Mouse (Mus musculus) frontal cortex, postnatal 10 days (tissue): ENCODE measurements at regions not wholly inside any gene's neighbourhood (a gene's known extent, or its start where the extent isn't known, plus 50 kb on each side); places are given as distances from the start of the nearest gene placed in this dataset.
A peak's percentile ranks its signal among the peaks of the same experiment; 100 is the strongest.
"Not testable (repeated sequence)": the region's sequence is repeated elsewhere in the genome, so short reads cannot be mapped to it uniquely, and the experiment has no call there.

Experiments
- DNase-seq, 2 experiments: peaks; one replicate each; pipeline ENCODE4 v3.0.0; 2022; ENCODE audit warnings: low spot score in 2 of 2, mixed read lengths in 1 of 2

DNA sequence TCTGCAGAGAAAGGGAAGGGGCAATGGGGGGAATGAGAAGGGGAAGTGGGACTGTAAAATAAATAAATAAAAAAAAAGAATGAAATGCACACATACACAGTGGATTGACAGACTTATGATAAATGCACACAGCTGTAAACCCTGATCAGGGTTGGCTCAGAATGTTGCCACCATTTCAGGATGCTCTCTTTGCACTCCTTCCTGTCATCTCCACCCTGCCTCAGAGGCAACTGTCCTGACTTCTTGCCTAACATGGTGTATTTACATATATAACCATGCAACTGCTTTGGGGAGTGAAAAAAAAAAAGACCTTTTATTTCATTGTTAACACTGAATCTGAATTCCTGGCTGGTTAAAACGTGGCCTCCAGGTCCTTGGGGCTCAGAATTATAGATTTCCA lies 149.4 kb downstream of the Kcnrg start:
- DNase-seq, result no peak

DNA sequence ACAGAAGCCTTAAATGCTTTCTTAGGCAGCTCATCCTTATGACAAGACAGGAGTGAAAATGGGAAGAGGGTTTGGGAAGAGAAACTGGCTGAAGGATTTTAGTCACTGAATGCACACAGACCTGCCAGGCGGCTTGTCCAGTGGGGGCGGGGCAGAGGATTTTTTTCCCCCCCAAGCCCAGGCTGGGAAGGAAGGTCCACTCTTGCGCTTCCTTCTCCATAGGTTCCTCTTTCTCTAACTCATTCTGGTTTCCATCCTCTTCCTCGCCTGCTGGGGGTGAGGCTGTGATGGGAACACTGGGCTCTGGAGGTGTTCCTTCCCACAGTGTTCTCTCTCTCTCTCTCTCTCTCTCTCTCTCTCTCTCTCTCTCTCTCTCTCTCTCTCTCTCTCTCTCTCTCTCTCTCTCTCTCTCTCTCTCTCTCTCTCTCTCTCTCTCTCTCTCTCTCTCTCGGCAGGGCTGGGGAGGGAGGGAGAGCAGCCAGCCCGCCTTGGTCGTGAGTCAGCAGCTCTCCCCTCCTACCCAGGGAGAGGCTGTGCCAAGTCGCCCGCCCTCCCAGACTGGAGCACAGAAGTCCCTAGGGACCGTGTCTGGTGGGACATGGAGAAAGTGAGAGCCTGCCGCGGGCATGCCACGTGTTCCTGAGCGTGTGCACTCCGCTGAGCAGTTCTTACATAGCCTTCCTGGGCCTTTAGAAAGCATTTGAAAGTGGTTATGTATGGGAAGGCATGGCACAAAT lies 150.0 kb downstream of the Kcnrg start:
- DNase-seq, result peak; percentile 60 to 71

DNA sequence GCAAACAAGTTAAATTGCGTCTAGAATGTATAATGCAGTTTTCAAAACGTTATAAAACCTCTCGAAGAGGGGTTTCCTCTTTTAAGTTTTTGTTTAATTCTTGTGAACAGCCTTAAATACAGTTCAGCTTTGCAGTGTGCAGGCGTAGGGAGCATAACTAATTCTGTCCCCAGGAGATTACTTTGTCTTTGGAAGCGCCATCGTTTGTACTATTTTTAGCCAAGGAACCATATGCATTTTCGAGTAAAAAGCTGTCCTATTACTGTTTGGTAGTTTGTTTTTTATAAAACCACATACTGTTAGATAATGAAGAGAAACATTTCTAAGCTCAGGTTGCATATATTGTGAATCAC lies 150.5 kb downstream of the Kcnrg start:
- DNase-seq, result no peak

DNA sequence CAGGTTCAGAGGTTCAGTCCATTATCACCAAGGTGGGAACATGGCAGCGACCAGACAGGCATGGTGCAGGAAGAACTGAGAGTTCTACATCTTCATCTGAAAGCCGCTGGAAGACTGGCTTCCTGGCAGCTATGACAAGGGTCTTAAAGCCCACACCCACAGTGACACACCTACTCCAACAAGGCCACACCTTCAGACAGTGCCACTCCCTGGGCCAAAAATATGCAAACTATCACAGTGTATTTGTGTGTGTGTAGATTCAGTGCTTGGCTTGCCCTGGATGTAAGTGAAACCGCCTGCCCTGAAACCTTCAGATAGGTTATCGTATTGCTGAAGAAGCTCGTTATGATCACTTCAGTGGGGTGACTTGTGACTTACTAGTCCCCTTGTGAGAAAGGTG lies 151.3 kb downstream of the Kcnrg start:
- no peak for DNase-seq

DNA sequence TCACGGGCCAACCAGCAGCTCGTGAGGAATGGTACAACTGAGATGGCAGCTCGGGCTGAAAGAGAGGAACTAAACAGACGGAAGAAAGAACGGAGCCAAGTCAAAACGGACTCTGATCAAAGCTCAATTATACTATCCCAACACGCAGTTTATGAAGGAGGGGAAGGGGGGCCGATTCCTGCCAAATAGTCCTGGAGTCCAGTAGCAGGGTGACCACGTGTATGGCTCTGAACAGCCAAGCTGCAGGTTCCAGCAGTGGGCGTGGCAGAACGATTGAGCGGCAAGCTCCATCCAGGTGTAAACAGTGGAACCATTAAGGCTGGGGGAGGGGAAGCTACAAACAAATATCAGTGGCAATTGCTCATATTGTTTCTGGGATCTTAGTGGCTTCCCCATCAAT lies 152.9 kb downstream of the Kcnrg start:
- not testable (repeated sequence) for DNase-seq

DNA sequence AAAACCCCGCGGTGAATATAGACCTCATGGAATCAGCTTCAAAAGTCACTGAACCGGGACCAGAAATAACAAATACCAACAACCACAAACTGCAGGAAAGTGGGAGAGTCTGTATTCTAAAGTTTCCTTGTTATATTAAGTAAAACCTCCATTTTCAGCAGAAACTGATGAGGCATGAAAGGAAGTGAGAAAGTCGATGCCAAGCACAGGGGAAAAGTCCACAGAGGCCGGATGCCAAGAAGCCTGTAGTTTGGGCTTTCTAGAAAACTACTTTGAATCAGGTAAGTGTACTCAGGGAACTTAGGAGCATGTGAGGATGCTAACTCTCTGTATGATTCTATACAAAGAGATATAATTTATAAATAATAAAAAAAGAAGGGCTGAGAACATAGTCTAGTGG lies 154.8 kb downstream of the Kcnrg start:
- DNase-seq, result no peak

DNA sequence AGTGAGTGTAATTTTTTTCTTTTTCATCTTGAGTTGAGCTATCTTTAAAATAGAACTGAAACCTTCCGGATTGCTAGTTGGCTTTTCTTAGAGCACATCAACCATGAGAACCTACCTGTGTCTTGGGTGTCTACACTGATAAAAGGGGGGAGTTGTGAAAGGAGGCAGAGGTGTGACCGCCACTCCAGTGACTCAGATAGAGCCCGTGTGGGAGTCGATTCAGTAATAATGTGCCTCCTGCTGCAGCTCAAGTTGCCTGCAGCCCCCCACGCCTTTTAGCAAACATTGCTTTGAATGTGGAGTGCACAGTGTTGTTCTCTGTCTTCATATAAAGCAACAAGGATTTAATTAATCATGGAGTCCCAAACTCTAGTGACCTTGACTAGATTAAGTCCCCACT lies 162.6 kb downstream of the Kcnrg start:
- no peak for DNase-seq

DNA sequence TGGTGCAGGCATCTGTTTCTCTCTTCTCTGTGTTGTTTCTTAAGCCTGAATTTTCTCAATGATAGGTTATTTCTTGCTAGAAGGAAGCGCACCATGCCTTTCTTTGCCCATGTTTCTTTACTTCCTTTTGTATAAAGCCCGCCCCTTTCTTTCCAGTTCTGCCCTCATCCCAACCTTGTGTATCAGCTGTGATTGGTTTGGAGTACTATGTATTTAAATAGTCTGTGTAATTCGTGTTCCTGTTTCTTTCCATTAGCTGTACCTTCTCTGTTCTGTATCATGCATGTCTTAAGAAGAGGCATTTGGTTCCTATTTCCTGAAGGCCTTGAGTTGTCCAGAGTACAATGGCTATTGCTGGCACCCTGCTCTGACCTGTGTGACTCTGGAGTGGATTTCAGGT lies 166.9 kb downstream of the Kcnrg start:
- DNase-seq, result no peak

DNA sequence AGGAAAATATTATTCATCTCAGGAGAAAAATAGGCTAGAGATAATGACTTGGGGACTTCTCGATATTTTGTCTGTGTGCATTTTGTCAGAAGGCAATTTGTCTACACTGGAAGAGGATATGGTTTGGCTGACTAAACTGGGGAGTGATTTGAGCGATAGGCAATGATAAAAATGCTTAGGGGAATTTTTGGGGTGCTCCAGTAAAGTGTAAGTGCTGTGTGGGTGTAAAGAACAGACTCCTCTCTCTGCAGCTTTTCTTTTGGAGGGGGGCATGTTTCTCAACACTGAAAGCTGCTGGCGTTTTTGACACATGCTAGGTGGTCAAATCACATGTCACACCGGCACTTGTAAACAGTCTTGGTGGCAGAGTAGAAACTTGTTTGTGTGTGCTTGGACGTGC lies 171.4 kb downstream of the Kcnrg start:
- no peak for DNase-seq

DNA sequence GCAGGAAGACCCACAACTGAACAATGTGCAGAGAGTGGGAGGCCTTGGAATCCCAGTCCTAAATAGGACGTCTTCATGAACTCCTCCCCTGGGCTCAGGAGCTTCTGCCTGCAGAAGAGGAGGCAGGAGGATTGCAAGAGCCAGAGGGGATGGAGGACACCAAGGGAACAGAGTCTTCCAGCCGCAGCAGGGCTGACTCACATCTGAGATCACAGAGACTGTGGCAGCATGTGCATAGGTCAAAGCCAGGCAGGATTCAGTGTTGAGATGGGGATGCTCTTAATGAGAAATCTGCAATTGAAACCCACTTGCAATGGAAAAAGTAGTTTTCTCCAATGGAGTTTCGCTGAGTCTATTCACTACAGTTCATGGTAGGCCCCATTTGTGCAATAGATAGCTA lies 175.9 kb downstream of the Kcnrg start:
- DNase-seq, result no peak

DNA sequence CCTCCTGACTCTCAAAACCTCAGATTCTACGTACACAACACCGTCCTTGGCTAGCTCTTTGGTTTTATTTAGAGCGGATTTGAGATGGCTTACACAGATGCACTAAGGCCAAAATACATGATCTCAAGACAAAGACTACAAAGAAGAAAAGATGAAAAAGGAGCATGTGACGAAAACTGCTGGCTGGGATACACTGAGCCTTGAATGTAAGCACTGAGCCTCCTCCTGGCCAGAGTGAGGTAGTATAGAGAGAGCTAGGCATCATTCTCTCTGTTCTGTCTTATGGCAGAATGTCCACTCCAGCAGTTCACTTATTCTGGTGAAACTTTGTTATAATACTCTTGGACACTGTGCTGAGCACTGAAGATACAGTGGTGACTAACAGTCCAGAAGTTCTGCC lies 177.4 kb downstream of the Kcnrg start:
- no peak for DNase-seq

DNA sequence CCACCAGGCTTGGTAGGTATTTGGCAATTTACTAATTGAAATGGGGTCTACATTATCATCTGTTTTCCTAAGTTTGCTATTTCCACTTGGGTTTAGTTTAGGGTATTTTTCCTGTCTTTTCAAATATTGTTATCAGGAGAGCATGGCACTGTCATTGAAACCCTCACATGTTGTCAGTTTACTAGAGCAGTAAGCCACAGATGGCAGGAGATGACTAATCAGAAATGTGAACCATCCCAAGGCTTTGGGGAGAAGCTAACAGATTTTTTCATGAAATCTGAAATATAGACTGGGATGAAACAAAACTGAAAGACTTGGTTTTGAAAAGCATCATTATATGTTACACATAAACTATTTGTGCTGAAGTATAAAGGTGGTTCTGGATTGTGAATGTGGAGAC lies 178.8 kb downstream of the Kcnrg start:
- no peak for DNase-seq

DNA sequence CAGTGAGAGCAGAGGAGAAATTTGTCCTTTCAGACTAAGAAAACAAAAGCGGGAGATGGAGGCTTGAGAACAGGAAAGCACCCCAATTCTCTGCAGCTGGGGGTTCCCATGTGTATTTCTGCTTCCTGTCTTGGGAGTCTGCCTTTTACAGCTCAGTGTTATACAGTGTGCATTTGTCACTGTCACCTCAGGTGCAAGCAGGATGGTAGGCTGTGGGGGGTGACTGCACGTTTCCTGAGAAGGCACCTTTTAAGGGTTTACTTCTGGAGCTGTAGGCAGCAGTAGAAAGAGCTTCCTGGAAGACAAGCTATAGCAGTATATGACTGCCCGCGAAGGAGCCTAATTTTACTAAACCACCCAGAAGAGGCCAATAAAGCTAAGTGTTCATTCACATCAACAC lies 180.5 kb downstream of the Kcnrg start:
- no peak for DNase-seq

DNA sequence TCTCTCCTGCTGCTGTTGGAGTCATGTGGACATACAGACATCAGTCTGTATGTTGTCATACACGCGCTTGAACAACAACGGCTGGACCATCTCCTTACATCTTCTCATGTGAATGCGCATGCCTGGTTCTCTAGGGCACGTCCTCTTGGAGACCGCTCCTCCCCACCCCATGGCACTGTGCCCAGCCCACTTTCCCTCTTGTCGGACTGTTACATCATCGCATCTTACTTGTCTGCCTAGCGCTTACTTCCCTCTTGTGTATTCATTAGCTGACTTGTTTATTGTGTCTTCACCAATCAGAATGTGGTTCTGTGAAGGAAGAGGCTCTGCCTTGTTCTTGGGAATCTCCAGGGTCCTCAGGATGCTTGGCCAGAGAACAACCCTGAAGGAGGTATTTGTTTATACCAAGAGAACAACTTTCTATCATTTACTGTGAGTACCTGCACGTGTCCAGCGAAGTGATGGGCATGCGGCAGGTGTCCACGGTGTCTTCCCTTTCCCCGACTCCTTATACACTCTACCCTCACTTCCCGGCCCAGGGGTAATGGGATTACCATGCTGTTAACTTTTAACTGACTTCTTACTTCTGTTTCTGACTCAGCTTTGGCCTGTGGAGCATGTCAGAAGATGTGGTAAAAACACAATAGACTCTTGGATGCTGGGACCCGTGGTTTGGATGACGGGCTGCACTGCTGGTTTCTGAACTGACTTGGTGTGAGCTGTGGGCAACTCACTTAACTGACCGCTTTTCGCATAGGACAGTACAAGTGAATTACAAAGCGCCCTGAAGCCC lies 181.9 kb downstream of the Kcnrg start:
- peak; percentile 43 for DNase-seq

DNA sequence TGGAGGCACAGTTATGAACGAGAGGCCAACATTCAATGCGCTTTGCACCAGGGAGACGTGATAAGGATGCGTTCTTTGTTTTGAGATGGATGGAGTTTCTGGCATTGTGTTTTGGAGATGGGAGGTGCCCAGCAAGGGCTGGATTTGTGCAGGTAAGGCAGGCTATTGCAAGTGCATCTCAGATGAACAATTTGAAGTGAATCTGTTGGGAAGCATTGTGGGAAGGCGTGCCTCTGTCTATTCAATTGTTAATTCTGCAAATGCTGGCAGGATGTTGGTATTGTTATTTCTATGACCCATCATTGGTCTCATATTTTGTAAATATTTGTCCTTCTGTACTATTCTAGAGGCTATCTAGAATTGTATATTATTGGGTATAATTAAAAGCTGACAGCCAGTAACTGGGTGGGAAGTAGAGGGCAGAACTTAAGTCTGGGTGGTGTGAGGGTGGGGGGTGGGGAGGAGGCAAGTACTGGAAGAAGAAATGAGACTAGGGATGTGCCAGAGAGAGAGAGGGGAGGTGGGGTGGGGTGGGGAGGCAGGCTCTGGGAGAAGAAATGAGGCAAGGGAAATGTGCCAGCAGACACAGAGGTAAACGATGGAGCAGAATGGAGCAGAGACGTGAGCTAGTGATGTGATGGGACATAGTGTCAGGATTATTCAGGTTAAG lies 188.9 kb downstream of the Kcnrg start:
- no peak for DNase-seq

DNA sequence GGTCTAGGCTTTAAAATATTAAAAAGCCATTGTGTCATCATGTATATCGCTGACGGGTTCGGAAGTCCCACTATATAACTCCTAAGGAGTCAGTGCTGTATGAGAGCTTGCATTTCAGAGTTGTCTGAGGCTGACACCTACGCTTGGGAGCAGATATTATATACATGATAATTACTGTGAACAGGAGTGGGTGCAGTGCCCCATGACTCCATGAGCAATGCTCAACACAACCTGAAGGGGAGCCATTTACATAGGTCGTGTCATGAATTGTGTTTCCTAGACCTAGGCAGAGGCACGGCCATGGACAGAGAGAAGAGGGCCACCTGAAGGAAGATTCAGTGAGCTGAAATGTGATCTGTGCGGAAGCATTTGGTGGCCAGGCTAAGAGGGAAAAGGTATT lies 189.4 kb downstream of the Kcnrg start:
- no peak for DNase-seq

DNA sequence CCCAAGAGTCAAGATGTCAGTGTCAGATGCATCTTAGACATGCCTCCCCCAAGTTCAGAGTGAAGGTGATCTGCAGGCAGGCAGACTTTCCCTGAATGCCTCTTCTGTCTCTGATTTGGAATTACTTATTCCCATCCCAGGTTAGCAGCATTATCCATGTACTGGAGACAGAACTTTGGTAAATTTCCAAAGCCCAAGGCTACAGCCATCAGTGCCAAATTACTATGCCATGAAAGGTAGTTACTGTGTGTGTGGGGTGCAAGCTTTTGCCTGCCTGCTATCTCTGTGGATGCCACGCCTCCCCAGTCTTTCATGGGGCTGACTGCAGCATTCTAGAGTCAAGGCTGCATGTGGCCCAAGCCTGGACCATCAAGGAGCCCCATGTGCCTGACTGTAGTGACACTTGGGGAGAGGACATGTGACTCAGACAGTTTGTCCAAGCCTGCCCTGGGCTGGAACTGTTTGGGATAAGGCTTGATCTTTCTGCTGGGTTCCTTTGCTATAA lies 196.2 kb downstream of the Kcnrg start:
- no peak for DNase-seq

DNA sequence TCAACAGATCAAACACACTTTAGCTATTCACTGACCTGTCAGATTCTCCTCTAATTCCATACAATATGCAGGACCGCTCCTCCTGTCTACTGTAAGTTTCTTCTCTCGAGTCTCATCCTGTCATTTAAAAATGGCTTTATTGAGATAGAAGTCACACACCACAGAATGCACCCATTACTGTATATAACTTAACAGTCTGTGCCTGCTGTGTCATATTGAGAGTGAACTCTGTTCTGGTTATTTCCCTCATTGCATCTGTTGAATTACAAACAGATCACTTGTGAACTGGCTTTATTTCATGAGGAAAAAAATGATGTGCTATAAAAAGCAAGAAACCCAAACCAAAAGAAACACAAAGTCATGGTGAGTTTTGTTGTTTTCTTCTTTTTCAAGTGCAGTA lies 198.2 kb downstream of the Kcnrg start:
- DNase-seq, result no peak

DNA sequence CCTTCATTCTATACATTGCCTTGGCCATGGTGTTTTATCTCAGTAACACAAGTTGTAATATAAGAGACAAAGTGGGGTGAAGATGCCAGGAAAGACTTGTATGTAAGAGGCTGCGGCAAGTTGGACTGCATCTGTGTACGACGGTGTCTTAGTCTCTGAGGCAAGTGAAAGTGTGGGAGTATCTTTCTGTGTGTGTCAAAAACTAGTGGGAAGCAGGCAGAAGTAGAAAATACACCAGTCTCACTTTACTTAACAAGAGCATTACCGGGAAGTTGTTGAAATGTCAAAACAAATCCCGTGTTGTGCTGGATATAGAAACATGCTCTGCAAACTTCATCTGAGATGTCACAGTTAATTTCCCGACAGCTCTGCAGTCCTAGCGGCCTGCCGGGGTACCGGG lies 200.9 kb downstream of the Kcnrg start:
- no peak for DNase-seq

DNA sequence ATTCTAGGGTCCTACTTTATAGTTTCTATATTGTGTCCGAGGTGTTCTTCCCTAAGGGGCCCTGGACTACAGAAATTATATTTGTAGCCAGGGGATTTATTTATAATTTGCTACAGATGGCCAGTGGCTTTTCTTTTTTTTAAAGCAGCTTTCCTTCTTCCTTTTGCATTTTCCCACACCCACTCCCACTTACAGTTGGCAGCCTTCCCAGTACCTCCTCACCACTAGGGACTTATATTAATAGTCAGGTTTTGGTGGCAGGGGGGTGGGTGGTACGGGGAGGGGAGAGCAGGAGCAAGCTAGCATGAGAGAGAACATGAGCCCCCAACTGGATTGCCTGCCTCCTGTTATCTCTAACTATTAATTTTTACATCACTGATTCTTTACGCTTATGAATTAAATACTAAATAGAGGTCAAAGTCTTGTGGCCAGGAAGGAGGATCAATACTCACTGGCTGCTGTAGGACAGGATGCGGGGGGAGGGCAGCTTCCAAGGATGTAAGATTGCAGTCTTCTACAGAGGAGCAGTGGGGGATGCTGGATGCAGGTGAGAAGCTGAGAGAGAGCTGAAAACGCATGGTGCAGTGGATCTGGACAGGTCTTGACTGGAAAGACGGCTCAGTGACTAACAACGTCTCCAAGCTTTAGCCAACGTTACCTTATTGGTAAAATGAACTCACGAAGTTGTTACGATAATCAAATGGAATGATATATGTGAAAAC lies 202.6 kb downstream of the Kcnrg start:
- peak in 1 of 2 experiments; percentile 41 for DNase-seq

DNA sequence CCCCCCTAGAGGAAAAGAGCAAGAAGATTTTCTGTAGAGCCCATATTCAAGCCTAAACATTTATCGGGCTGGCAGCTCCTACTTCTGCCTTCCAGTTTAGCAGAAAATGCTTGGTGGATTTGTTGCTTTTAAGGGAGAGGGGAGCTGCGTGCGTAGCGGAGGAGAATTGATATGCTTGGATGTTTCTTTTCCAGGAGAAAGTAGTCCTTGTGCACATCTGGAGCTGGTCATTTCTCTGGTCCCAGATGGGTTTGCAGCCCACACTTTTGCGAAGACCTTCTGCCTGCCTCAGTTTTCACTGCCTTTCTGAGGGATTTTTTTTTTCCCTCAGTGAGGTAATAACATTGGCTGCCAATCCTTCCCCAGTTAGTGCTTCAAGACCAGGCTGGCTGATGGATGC lies 203.6 kb downstream of the Kcnrg start:
- no peak for DNase-seq

DNA sequence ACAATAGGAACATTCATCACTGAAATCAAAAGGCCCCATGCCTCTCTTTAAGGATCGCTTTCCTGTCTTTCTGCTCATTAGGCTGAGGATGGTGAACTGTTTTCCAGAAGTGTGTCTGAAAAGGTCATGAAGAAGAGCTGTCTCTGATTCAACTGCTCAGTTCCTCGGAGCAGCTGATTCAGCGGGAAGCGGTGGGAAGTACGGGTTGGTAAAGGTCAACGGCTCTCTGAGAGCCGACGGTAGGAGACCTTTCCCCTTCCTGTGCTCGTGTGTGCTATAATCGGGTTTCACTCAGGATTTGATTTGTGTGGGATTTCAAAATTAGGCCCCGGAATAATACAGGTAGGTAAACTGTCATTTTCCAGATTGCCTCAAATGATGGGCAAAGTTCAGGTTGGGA lies 210.5 kb downstream of the Kcnrg start:
- DNase-seq, result no peak
